Mouse (Mus musculus) neural tube, embryonic 15.5 days (tissue): ENCODE results near the gene Ctsz. TPM values are rescaled to one million over a fixed set of nuclear protein-coding genes. Genes with fewer than 3 reads are reported as not detected.

Source experiments
- ATAC-seq: fragments of 200-750 bp; cut with Nextera tagmentation; 2 replicates; pipeline ENCODE4 v1.8.0; 2017; ENCODE audit warnings: mild to moderate bottlenecking, moderate TSS enrichment, moderate library complexity; ENCODE audit not compliant: low FRiP score
- H3K27ac ChIP-seq: fragments of 300-500 bp; sonication (generic); replicated peaks from 2 replicates; pipeline ENCODE4 v1.5.1; 2015; ENCODE audit warnings: mild to moderate bottlenecking, inconsistent platforms
- H3K27me3 ChIP-seq: fragments of 300-500 bp; sonication (generic); replicated peaks from 2 replicates; pipeline ENCODE4 v1.6.1; 2015; ENCODE audit warnings: inconsistent platforms
- H3K36me3 ChIP-seq: fragments of 300-500 bp; sonication (generic); 2 replicates; pipeline ENCODE4 v1.6.1; 2015; ENCODE audit warnings: inconsistent platforms
- H3K4me1 ChIP-seq: fragments of 300-500 bp; sonication (generic); 2 replicates; pipeline ENCODE4 v1.6.1; 2015; ENCODE audit warnings: inconsistent platforms
- H3K4me2 ChIP-seq: fragments of 300-500 bp; sonication (generic); 2 replicates; pipeline ENCODE4 v1.6.1; 2015; ENCODE audit warnings: inconsistent platforms, mild to moderate bottlenecking, moderate library complexity
- H3K4me3 ChIP-seq: fragments of 300-500 bp; sonication (generic); replicated peaks from 2 replicates; pipeline ENCODE4 v1.5.1; 2015; ENCODE audit warnings: mild to moderate bottlenecking, inconsistent platforms
- H3K9ac ChIP-seq: fragments of 300-500 bp; sonication (generic); replicated peaks from 2 replicates; pipeline ENCODE4 v1.6.1; 2015; ENCODE audit warnings: mild to moderate bottlenecking, inconsistent platforms
- H3K9me3 ChIP-seq: fragments of 300-500 bp; sonication (generic); replicated peaks from 2 replicates; pipeline ENCODE4 v1.6.1; 2016; ENCODE audit warnings: inconsistent platforms
- WGBS: fragments of 180-500 bp; shearing (Covaris S2); methylation state at CpG from one replicate; pipeline ENCODE4 v1.1.7; 2015; ENCODE audit warnings: mixed read lengths; 5-methylcytosine and 5-hydroxymethylcytosine counted together
- polyA plus RNA-seq: library from polyadenylated mRNA; unstranded; fragments of >200 nt; fragmentation: Nextera tagmentation; extraction: Ambion mirVana; gene quantifications from 2 replicates; pipeline ENCODE4 v1.2.1, GENCODE M21; 2015

The Ctsz gene
- 85.7 and 106 TPM in 2 replicates for polyA plus RNA-seq

DNA sequence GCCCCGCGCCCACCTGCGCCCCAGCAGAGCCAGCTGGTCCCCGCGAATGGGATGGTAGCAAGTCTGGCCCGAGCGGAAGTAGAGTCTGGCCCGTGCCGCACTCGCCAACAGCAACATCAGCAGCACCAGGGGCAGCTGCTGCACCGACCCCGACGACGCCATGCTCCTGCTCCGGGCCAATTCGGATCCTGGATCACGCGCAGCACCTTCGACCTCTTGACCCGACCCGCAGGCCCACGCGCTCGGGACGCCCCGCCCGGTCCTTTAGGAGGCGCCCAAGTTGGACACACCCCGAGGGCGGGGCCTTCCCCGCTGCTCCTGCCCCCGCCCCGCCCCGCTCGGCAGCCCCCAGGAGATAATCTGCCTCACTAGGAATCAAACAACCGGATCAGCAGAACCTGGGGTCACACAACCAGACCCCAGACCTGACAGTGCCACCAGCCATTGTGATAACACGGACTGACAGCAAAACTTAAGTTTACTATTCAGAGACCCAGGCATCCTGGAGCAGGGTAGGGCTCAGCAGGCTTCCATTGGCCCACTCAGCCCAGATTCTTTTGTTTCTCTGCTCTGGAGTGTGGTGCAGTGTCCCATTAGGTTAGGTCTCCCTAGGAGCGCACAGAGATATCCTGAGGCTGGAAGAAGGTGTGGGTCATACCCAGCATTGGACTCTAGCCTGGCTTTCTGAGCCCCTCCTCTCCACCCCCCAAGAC, at the start of gene Ctsz:
Gene Ctsz (minus strand): TSS at position 303 of the 713 bp plus-strand sequence.
- ATAC-seq, result peak; percentile 72
- H3K4me1 ChIP-seq, result peaks cover 20% of the 10 kb centered on the region
- H3K27ac ChIP-seq, result no peak within 1 kb of the TSS; the same call in 1 of the 2 replicates
- H3K9ac ChIP-seq, result peak within 1 kb of the TSS; percentile 45
- no peaks in the 10 kb centered on the region for H3K9me3 ChIP-seq
- WGBS, result 1% methylated on average over 38 of the region's 38 CpGs
- peak within 1 kb of the TSS; percentile 52 for H3K4me3 ChIP-seq
- H3K27me3 ChIP-seq, result no peaks in the 10 kb centered on the region
- H3K36me3 ChIP-seq, result no peaks in the 10 kb centered on the region
- H3K4me2 ChIP-seq, result peak within 1 kb of the TSS; percentile 81

DNA sequence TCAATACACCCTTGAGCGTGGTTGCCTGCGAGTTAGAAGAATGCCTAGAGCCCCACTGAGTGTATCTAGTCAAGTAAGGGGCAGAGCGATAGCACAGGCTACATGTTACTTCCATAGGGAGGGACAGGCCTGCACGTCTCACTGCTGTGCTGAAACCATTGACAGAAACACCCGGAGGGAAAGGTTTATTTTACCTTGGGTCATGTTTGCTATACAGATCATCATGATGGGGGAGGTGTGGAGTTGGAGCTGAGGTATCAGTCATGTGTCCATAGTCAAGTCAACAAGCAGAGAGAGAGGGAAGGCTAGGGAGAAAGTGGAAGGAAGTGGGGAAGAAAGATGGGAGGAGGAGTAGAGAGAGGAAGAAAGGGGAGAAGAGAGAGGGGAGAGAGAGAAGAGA, 48.2 kb upstream of the Ctsz start:
- Histone ChIP-seq H3K4me2 (no peak overlapping the region), H3K9me3 (0 out of 2 replicates have a peak, but pooled peaks cover 2% of the 10 kb centered on the region), H3K4me3 (no peak overlapping the region), H3K9ac (no peak overlapping the region), H3K4me1 (no peaks in the 10 kb centered on the region), H3K36me3 (no peaks in the 10 kb centered on the region), H3K27ac (no peak overlapping the region), H3K27me3 (no peaks in the 10 kb centered on the region)
- ATAC-seq, result no peak
- 89% methylated on average over 5 of the region's 5 CpGs for WGBS

DNA sequence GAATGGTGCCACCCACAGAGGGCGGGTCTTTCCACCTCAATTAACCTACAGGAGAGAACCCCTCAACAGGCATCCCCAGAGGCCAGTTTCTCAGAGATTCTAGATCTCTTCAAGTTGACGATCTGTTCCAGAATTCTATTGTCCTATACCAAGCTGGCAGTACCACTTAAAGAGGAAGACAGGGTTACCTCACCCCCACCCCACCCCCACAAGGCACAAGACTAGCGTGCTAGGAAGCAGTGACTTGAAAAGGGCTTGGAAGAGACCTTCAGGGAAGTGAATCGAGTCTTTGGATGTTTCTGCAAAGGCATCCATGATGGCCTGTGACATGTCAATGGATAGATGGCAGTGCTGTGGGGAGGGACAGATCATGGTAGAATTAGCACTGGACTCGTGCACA, 39.9 kb upstream of the Ctsz start:
- no peak overlapping the region for H3K27ac ChIP-seq
- no peak overlapping the region for H3K4me2 ChIP-seq
- H3K9me3 ChIP-seq, result no peaks in the 10 kb centered on the region
- H3K36me3 ChIP-seq, result no peaks in the 10 kb centered on the region
- 79% methylated on average over 5 of the region's 5 CpGs for WGBS
- H3K4me3 ChIP-seq, result no peak overlapping the region
- no peaks in the 10 kb centered on the region for H3K27me3 ChIP-seq
- no peak for ATAC-seq
- H3K4me1 ChIP-seq, result no peaks in the 10 kb centered on the region
- H3K9ac ChIP-seq, result no peak overlapping the region

DNA sequence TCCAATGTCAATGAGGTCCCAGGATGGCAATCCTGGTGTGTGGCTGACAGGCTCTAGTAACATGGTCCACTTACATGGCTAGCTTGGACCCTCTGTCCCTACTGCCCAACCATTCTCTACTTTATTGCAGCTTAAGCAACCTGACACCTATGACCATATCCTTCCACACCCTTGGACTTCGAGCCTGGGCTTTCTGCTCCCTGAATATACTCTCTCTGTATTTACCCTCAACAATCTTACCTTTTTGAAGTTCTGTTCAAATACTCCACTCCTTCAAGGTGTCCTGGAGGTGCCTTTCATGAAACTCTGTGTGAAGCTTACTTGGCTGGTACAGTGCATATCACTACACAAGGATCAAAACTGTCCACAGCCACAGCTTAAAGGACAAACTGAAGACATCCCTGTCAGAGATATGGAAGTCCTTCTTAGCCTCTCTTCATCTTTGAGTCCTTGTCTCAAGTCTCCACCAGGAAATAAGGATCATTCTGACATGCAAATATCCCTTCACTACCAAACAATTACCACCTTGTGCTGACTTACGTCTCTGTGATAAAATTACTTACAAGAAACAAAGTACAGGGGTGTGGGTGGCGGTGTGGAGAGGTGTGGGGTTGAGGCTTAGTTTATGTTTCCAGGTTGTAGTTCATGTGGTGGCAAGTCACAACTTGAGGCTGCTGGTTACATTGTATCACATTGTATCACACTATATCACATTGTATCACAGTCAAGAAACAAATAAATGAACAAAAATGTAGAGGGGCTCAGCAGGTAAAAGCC, 38.9 kb upstream of the Ctsz start:
- peaks cover 6% of the 10 kb centered on the region for H3K4me1 ChIP-seq
- H3K4me3 ChIP-seq, result no peak overlapping the region
- no peaks in the 10 kb centered on the region for H3K9me3 ChIP-seq
- no peak overlapping the region for H3K4me2 ChIP-seq
- H3K36me3 ChIP-seq, result no peaks in the 10 kb centered on the region
- no peak overlapping the region for H3K27ac ChIP-seq
- ATAC-seq, result no peak
- 74% methylated on average over 3 of the region's 3 CpGs for WGBS
- no peaks in the 10 kb centered on the region for H3K27me3 ChIP-seq
- no peak overlapping the region for H3K9ac ChIP-seq

DNA sequence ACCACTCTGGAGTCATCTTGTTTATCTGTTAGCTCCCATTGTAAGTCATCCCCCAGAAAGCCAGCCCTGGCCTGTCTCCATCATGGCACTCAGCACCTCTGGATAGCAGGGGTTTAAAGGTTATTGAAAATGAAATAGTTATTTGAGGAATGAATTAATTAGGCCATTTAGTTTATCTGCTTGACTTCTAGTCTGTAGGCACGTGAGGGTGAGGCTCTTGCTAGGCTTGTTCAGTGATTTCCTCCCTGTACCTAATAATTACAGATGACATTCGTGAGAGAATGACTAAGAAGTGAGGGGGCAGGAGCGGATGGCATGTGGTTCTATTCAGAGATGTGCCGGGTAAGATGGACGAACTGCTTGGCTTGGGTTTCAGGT, 34.7 kb upstream of the Ctsz start:
- Histone ChIP-seq H3K27ac (no peak overlapping the region), H3K4me1 (peaks cover 22% of the 10 kb centered on the region), H3K27me3 (no peaks in the 10 kb centered on the region), H3K36me3 (no peaks in the 10 kb centered on the region; the same call in none of the 2 replicates), H3K4me3 (peak overlapping the region; percentile 66), H3K9ac (peak overlapping the region; percentile 41), H3K9me3 (no peaks in the 10 kb centered on the region), H3K4me2 (peak overlapping the region; percentile 83)
- 83% methylated on average over 5 of the region's 5 CpGs for WGBS
- ATAC-seq, result no peak

DNA sequence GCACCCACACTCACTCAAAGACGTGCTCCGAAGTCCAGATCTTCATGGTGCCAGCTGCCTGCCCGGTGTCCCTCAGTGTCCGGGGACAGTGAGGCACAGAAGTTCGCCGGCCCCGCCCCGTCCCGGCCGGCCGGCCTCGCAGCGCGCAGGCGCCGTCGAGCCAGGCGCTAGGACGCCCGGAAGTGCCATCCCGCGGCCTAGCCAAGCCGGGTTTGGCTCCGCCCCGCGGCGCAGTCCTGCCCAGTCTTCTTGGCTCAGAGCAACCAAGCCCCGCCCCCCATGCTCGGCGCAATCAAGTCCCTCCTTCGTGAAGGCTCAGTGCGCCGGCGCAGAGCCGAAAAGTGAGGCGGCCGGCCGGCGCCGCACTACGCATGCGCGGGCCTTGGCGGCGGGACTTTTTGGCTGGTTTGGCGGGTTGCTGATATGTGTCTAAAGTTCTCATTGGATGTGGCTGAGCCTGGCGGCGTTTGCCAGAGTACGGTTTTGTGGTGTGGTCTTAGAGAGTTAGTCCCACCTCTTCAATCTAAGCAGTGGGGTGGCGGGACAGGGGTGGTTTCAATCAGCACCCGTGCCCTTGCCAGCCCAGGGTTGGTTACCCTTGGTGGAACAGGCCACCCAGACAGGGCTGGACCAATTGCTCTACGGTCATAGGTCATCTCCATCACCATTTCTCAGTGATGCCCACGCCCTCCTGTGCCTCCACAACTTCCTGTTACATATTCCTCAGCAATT, 34.1 kb upstream of the Ctsz start, which contains the start of gene Prelid3b:
Gene Prelid3b (minus strand): TSS at position 264 of the 732 bp plus-strand sequence.
- H3K4me2 ChIP-seq, result peak within 1 kb of the TSS; percentile 83
- WGBS, result under 1% methylated on average over 53 of the region's 53 CpGs

DNA sequence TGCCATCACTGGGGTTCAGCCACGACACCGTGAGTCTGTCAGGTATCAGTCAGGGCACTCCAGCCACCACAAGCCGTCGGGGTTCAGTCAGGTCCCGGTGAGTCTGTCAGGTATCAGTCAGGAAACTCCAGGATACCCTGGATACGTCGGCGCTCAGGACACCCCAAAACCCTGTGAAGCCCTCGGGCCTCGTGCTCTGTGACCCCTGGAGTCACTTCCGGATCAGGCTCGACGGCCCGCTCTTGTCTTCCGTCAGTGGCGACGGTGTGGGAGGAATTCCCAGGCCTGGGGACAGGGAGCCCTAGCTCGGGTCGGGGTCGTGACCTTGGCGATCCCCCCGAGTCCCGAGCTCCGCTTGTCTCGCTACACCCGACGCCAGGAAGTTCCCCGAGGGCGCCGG, 33.6 kb upstream of the Ctsz start:
- Histone ChIP-seq H3K4me3 (peak overlapping the region; percentile 66), H3K27me3 (no peaks in the 10 kb centered on the region), H3K4me1 (peaks cover 22% of the 10 kb centered on the region), H3K27ac (no peak overlapping the region), H3K9ac (peak overlapping the region; percentile 66), H3K9me3 (no peaks in the 10 kb centered on the region), H3K4me2 (peak overlapping the region; percentile 83), H3K36me3 (peaks cover 5% of the 10 kb centered on the region)
- peak; percentile 43 for ATAC-seq
- 9% methylated on average over 28 of the region's 30 CpGs for WGBS

More for the DNA sequence above, 34.1 kb upstream of the Ctsz start, which contains the start of gene Prelid3b:
- H3K4me3 ChIP-seq, result peak within 1 kb of the TSS; percentile 66
- peak; percentile 99 for ATAC-seq
- H3K27ac ChIP-seq, result no peak within 1 kb of the TSS
- no peaks in the 10 kb centered on the region for H3K27me3 ChIP-seq
- H3K9ac ChIP-seq, result peak within 1 kb of the TSS; percentile 66
- H3K9me3 ChIP-seq, result no peaks in the 10 kb centered on the region
- peaks cover 22% of the 10 kb centered on the region for H3K4me1 ChIP-seq
- peaks cover 4% of the 10 kb centered on the region for H3K36me3 ChIP-seq

DNA sequence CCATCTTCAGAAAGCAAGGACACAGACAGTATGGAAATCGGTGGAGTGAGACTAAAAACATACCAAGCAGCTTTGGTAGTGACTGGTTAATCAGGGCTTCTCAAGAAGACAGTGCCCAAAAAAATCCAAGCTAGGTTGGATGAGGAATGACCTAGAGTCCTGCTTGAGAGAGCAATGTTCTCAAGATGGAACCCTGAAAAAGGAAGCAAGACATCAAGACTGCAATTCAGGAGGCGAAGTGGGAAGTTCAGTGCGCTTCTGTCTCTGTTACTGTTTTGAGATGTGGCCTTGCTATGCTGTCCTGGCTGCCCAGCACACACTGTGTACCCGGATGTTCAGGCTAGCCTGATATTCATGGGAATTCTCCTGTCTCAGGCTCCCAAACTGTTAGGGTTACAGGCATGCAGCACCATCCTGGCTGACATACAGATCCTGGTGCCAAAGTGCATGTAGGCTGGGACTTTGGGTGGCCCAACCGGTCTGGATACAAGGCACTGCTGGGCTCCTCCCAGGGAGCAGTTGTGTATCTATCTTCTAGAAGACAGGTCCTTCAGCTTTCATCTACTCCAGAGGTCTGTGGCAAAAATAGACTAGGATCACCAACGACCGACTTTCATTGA, 32.1 kb upstream of the Ctsz start:
- no peak overlapping the region for H3K4me3 ChIP-seq
- H3K9ac ChIP-seq, result no peak overlapping the region
- H3K9me3 ChIP-seq, result no peaks in the 10 kb centered on the region
- no peak overlapping the region for H3K4me2 ChIP-seq
- peaks cover 13% of the 10 kb centered on the region for H3K36me3 ChIP-seq
- no peak overlapping the region for H3K27ac ChIP-seq
- 96% methylated on average over 7 of the region's 7 CpGs for WGBS
- ATAC-seq, result no peak
- peaks cover 22% of the 10 kb centered on the region for H3K4me1 ChIP-seq
- no peaks in the 10 kb centered on the region for H3K27me3 ChIP-seq

DNA sequence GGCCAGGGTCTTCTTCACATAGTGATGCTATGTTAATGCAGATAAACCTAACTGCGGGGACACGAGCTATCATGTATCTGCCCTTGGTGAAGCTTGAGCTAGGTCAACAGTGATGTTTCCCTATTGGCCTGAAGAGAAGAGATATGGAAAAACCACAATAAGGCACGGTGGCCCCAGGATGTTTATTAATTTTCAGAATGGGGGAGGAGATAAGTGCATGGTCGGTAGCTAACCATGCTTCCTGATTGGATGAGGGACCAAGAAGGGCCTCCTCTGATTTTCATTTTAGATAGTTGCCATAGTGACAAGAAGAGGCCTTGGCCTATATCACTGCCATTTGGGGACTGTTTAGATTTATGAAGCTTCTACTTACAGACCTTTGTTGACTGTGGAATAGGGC, 31.5 kb upstream of the Ctsz start:
- Histone ChIP-seq H3K27me3 (no peaks in the 10 kb centered on the region), H3K36me3 (peaks cover 16% of the 10 kb centered on the region), H3K9me3 (no peaks in the 10 kb centered on the region), H3K27ac (no peak overlapping the region), H3K4me2 (no peak overlapping the region), H3K4me1 (peaks cover 22% of the 10 kb centered on the region), H3K4me3 (no peak overlapping the region), H3K9ac (no peak overlapping the region)
- WGBS, result 94% methylated on average over 4 of the region's 4 CpGs
- ATAC-seq, result no peak

DNA sequence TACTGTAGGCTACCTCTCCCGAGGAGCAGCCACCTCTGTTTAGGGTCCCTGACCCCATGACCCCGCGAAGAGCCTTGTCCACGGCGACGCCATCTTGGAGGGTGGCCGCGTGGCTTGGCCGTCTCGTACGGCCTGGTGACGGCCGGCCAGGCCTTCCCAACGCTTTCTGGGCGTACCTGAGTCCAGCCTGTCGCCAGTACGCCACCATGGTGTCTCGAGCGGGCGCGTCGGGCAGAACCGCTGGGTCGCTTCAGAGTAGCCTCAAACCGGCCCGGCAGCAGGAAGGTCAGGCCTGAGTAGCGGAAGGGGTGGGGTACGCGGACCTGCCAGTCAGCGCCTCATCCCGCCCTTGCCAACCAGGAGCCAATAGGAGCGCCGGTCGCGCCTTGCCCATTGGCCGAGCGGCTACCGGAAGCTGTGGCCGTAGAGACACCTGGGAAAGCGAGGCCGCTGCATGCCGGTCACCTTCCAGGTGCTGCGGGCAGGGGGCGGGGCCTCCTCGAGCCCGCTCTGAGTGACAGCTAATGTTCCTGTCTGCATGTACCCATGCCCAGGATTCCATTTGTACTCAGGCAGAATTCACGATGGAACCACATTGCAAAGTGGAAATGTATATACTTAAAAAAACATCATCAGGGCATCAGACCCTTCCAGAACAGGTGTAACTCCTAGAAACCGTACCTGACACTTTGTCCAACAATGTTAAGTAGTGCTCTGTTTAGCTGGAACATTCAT, 25.1 kb upstream of the Ctsz start, which contains the start of gene Atp5e:
Gene Atp5e (minus strand): TSS at position 317 of the 735 bp plus-strand sequence.
- Histone ChIP-seq H3K27me3 (no peaks in the 10 kb centered on the region), H3K36me3 (peaks cover 45% of the 10 kb centered on the region), H3K9me3 (no peaks in the 10 kb centered on the region), H3K4me2 (peak within 1 kb of the TSS; percentile 95), H3K4me1 (peaks cover 16% of the 10 kb centered on the region), H3K4me3 (peak within 1 kb of the TSS; percentile 94), H3K9ac (peak within 1 kb of the TSS; percentile 89), H3K27ac (peak within 1 kb of the TSS; percentile 85)
- WGBS, result 2% methylated on average over 48 of the region's 48 CpGs
- ATAC-seq, result peak; percentile 99
